Mouse (Mus musculus) limb, embryonic 11.5 days (tissue): Measurements from ENCODE around the gene Iqsec1. TPM values are rescaled to one million over a fixed set of nuclear protein-coding genes. Genes with fewer than 3 reads are reported as not detected.

ENCODE experiments used
- ATAC-seq: fragments of 200-750 bp; cut with Nextera tagmentation; 2 replicates; pipeline ENCODE4 v1.8.0; 2017; ENCODE audit warnings: low read depth; ENCODE audit not compliant: insufficient number of reproducible peaks, low FRiP score, low TSS enrichment
- DNase-seq: peaks from one replicate; pipeline ENCODE4 v3.0.0-alpha.2; 2015; ENCODE audit warnings: low spot score
- H3K27ac ChIP-seq: fragments of 300-500 bp; sonication (generic); replicated peaks from 2 replicates; pipeline ENCODE4 v1.5.1; 2014; ENCODE audit warnings: low read depth, mild to moderate bottlenecking, low read length
- H3K27me3 ChIP-seq: fragments of 300-500 bp; sonication (generic); 2 replicates; pipeline ENCODE4 v1.6.1; 2014; ENCODE audit warnings: mild to moderate bottlenecking, low read length, mixed read lengths; ENCODE audit not compliant: control insufficient read depth, insufficient read depth
- H3K36me3 ChIP-seq: fragments of 300-500 bp; sonication (generic); 2 replicates; pipeline ENCODE4 v1.6.1; 2014; ENCODE audit warnings: mild to moderate bottlenecking, low read length, moderate library complexity, mixed read lengths; ENCODE audit not compliant: control insufficient read depth, insufficient read depth
- H3K4me1 ChIP-seq: fragments of 300-500 bp; sonication (generic); 2 replicates; pipeline ENCODE4 v1.6.1; 2014; ENCODE audit warnings: low read length, mixed read lengths; ENCODE audit not compliant: control insufficient read depth, insufficient read depth
- H3K4me2 ChIP-seq: fragments of 300-500 bp; sonication (generic); 2 replicates; pipeline ENCODE4 v1.6.1; 2014; ENCODE audit warnings: low read depth, mild to moderate bottlenecking, moderate library complexity; ENCODE audit not compliant: severe bottlenecking
- H3K4me3 ChIP-seq: fragments of 300-500 bp; sonication (generic); 2 replicates; pipeline ENCODE4 v1.5.1; 2014; ENCODE audit warnings: low read depth, low read length
- H3K9ac ChIP-seq: fragments of 300-500 bp; sonication (generic); 2 replicates; pipeline ENCODE4 v1.6.1; 2014; ENCODE audit warnings: mild to moderate bottlenecking, low read length
- H3K9me3 ChIP-seq: fragments of 300-500 bp; sonication (generic); 2 replicates; pipeline ENCODE4 v1.6.1; 2016; ENCODE audit warnings: low read length; ENCODE audit not compliant: control insufficient read depth
- WGBS: fragments of 180-500 bp; shearing (Covaris S2); extraction: QIAGEN DNeasy Blood & Tissue Kit; methylation state at CpG from one replicate; pipeline ENCODE4 v1.1.7; 2014; 5-methylcytosine and 5-hydroxymethylcytosine counted together
- polyA plus RNA-seq: library from polyadenylated mRNA; unstranded; fragments of >200 nt; fragmentation: Nextera tagmentation; extraction: Ambion mirVana; gene quantifications from 2 replicates; pipeline ENCODE4 v1.2.1, GENCODE M21; 2014

The Iqsec1 gene
- polyA plus RNA-seq, 1 experiment from 2014 or later, result 8.5 TPM

DNA sequence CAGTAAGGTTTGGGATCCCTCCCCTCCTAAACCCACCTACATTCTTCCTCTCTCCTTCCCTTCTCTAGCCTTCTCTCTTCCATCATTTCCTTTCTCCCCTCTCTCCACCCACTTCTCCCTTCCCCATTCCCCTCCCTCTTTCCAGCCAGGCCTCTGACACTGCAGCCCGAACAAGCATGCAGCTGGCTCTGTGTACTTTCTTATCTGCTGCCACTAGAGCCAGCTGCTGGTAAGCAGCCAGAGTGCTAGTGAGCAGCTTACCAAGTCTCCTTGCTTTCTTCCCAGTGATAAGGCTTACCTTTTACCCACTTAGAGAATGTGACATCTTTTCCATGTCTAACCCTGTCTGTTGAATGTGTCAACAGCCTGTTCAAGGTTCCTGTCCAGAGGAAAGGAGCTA, 90.4 kb downstream of the Iqsec1 start:
- no peaks in the 10 kb centered on the region for H3K4me1 ChIP-seq
- no peak overlapping the region for H3K27ac ChIP-seq
- no peak for ATAC-seq
- H3K36me3 ChIP-seq, result no peaks in the 10 kb centered on the region
- no peak overlapping the region for H3K9ac ChIP-seq
- no peak overlapping the region for H3K4me3 ChIP-seq
- no peak for DNase-seq
- H3K27me3 ChIP-seq, result no peaks in the 10 kb centered on the region
- H3K9me3 ChIP-seq, result no peaks in the 10 kb centered on the region
- H3K4me2 ChIP-seq, result no peak overlapping the region
- 9% methylated on average over 1 of the region's 1 CpGs for WGBS

DNA sequence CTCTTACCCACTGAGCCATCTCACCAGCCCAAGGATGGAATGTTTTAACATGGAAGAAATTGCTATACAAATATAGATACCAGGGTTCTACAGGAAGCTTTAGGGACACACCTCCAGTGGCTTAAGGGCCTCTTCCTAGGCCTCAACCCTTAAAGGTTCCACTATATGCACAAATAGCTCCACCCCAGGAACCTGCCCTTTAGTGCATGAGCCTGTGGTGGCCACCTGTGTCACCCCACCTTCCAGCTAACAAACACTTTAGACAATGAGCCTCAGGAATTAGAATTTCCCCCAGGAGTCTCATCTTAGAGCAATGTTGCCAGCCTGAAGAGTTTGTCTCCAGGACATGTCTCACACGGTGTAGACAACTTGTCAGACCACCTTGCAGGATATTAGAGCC, 96.1 kb downstream of the Iqsec1 start:
- H3K27ac ChIP-seq, result no peak overlapping the region
- no peak overlapping the region for H3K4me3 ChIP-seq
- H3K36me3 ChIP-seq, result no peaks in the 10 kb centered on the region
- no peak overlapping the region for H3K4me2 ChIP-seq
- no peaks in the 10 kb centered on the region for H3K4me1 ChIP-seq
- WGBS, result 81% methylated on average over 1 of the region's 1 CpGs
- H3K27me3 ChIP-seq, result no peaks in the 10 kb centered on the region
- DNase-seq, result no peak
- no peak overlapping the region for H3K9ac ChIP-seq
- H3K9me3 ChIP-seq, result no peaks in the 10 kb centered on the region
- ATAC-seq, result no peak

DNA sequence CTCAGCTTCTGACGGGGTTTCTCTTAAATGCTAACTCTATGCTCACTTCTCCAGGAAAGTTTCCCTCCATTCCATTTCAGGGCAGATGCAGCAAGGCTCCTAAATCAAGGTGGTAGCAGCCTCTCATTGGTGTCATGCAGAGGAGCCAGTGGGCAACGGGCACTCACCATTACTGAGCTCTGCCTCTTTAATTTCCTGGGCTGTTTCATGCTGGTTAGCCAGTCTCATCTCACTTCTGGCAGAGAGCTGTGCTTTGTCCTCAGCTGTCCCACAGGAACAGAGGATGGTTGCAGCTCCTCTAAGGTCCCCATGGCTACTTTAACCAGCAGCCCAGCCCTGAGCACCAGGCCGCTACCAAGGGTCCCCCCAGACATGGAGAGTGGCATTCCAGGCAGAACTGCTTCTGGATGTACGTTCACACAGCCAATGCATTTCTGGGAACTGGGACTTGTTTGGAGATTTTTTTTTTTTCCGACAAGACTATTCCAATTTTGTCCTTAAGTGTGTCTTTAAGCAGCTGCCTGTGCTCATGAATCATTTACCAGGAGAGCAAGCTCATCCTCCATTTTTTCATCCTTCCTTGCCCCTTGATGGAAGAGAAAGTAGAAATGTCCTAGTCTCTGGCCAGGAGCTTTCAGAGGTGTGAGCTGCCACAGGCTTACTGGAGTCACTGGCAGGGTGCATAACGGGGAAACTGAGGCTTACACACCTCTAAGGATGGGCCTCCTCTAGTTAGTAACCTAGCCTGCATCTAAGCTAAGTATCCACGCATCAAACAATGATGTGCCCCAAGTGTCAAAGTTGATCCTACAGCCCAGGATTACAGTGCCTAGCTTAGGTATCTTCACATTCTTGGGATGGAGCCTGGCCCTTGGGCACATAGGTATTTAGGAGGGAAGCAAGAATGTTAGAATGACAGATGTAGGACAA, 98.9 kb downstream of the Iqsec1 start:
- no peak overlapping the region for H3K27ac ChIP-seq
- no peak for DNase-seq
- WGBS, result 86% methylated on average over 7 of the region's 7 CpGs
- no peak for ATAC-seq
- H3K9me3 ChIP-seq, result no peaks in the 10 kb centered on the region
- H3K36me3 ChIP-seq, result no peaks in the 10 kb centered on the region
- no peak overlapping the region for H3K4me2 ChIP-seq
- H3K27me3 ChIP-seq, result no peaks in the 10 kb centered on the region
- H3K4me1 ChIP-seq, result no peaks in the 10 kb centered on the region
- no peak overlapping the region for H3K4me3 ChIP-seq
- no peak overlapping the region for H3K9ac ChIP-seq

GRCm38 (mm10) chr6:90887024-90887775, 101.3 kb downstream of the Iqsec1 start:
- H3K36me3 ChIP-seq, result no peaks in the 10 kb centered on the region
- WGBS, result 76% methylated on average over 5 of the region's 5 CpGs
- no peak overlapping the region for H3K4me3 ChIP-seq
- no peak overlapping the region for H3K9ac ChIP-seq
- H3K27ac ChIP-seq, result no peak overlapping the region
- H3K4me2 ChIP-seq, result no peak overlapping the region
- no peaks in the 10 kb centered on the region for H3K27me3 ChIP-seq
- ATAC-seq, result no peak
- no peak for DNase-seq
- no peaks in the 10 kb centered on the region for H3K4me1 ChIP-seq
- H3K9me3 ChIP-seq, result no peaks in the 10 kb centered on the region

DNA sequence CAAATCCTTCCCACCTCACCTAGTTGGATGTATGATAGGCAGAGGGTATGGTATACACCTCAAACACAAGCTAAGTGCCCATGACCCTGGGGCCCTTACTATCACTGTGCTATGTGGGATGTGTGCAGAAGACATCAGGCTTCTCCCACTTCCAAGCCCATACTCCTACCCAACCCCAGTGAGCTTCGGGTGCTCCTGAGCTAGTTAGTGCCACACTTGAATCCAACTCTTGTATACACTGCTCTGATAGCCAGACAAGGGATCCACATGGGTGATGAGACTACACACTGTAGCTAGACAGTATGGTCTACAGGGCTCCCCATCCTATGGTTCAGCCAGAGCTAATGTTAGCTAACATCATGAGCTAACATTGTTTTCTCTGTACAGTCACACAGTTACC, 102.9 kb downstream of the Iqsec1 start:
- Histone ChIP-seq H3K27ac (no peak overlapping the region), H3K9ac (no peak overlapping the region), H3K9me3 (no peaks in the 10 kb centered on the region), H3K4me2 (no peak overlapping the region), H3K36me3 (no peaks in the 10 kb centered on the region), H3K27me3 (no peaks in the 10 kb centered on the region), H3K4me3 (no peak overlapping the region), H3K4me1 (no peaks in the 10 kb centered on the region)
- no peak for DNase-seq
- WGBS, result 93% methylated on average over 1 of the region's 1 CpGs
- ATAC-seq, result no peak

GRCm38 (mm10) chr6:90884631-90885030, 103.9 kb downstream of the Iqsec1 start:
- no peak for DNase-seq

DNA sequence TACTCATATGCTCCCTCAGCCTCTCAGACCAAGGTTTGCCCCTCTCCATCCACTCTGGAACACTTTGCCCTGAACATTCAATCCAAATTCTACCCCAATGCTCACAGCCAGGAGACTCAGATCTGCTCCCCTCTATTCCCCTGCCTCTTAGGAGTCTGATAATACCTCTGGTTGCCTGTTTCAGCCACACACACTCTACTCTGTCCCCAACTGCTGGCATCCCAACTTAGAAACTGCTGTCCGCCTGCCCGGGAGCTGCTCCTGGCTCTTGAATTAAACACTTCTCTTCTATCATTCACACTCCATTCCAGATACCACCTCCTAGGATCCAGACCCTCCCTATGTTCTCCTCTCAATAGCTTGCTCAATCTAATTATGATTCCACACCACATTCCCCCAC, 107.5 kb downstream of the Iqsec1 start:
- Histone ChIP-seq H3K9ac (no peak overlapping the region), H3K4me2 (no peak overlapping the region), H3K4me1 (no peaks in the 10 kb centered on the region), H3K36me3 (no peaks in the 10 kb centered on the region), H3K27ac (no peak overlapping the region), H3K4me3 (no peak overlapping the region), H3K9me3 (no peaks in the 10 kb centered on the region), H3K27me3 (no peaks in the 10 kb centered on the region)
- WGBS, result 86% methylated on average over 2 of the region's 2 CpGs
- DNase-seq (no peak), ATAC-seq (no peak)

More at GRCm38 (mm10) chr6:90884631-90885030, 103.9 kb downstream of the Iqsec1 start:
- no peak overlapping the region for H3K9ac ChIP-seq
- H3K9me3 ChIP-seq, result no peaks in the 10 kb centered on the region
- ATAC-seq, result no peak
- H3K4me3 ChIP-seq, result no peak overlapping the region
- H3K27ac ChIP-seq, result no peak overlapping the region
- H3K27me3 ChIP-seq, result no peaks in the 10 kb centered on the region
- H3K4me1 ChIP-seq, result no peaks in the 10 kb centered on the region
- 71% methylated on average over 1 of the region's 1 CpGs for WGBS
- H3K4me2 ChIP-seq, result no peak overlapping the region
- no peaks in the 10 kb centered on the region for H3K36me3 ChIP-seq

DNA sequence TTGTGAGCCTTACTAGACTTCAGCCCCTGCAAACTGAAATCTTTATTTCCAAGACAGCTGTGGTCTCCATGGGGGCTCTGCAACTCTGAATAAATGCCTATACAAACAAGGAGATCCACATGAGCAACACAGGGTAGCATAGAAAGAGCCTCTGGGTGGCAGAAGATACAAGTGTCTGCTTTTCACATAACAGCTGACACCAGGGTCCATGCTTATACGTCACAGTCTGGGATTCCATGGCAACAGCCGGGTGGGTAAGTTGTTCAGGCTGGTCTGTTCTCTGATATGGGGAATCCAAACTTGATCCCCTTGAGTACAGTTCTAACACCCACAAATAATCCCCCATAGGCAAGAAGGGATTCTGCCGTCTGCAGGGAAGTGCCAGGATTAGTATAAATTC, 108.1 kb downstream of the Iqsec1 start:
- Histone ChIP-seq H3K9me3 (no peaks in the 10 kb centered on the region), H3K36me3 (no peaks in the 10 kb centered on the region), H3K4me3 (no peak overlapping the region), H3K9ac (no peak overlapping the region), H3K27ac (no peak overlapping the region), H3K4me2 (no peak overlapping the region; the same call in 1 of the 2 replicates), H3K27me3 (no peaks in the 10 kb centered on the region), H3K4me1 (no peaks in the 10 kb centered on the region)
- WGBS, result 71% methylated on average over 3 of the region's 3 CpGs
- no peak for DNase-seq
- no peak for ATAC-seq
